Mouse (Mus musculus): Measurements from ENCODE around the gene Nsmce1.

DNA sequence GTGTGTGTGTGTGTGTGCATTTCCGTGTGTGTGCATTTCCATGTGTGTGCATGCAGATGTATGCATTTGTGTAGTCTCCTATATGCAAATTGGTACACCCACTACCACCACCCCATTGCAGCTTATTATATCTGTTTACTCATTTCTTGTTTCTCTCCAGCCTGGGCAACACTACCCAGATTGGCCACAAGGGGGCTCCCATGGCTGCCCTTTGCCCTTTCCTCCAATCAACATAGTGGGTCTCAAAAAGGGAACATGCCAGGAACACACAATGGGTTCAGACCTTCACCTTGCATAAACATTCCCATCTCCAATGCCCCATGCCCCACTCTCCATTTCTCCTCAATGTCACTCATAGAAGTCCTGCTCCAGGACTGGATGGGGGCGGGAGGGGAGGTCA lies 71.2 kb downstream of the Nsmce1 start:
- TF ChIP-seq CTCF (IDR thresholded peaks at IDR 0.05; ENCODE audit: low read depth) (peak; percentile 94), EP300 (IDR thresholded peaks at IDR 0.05; ENCODE audit: low read depth) (no peak)

All from liver, embryonic 14.5 days (tissue).